Mouse (Mus musculus) kidney, embryonic 14.5 days (tissue): ENCODE measurements around the gene Hikeshi. TPM values are rescaled to one million over a fixed set of nuclear protein-coding genes. Genes with fewer than 3 reads are reported as not detected.

Experiments used
- ATAC-seq: fragments of 200-750 bp; cut with Nextera tagmentation; 2 replicates; pipeline ENCODE4 v1.8.0; 2017; ENCODE audit warnings: moderate number of reproducible peaks, mild to moderate bottlenecking, moderate TSS enrichment, moderate library complexity; ENCODE audit not compliant: low FRiP score, low TSS enrichment
- H3K27ac ChIP-seq: fragments of 300-500 bp; sonication (generic); 2 replicates; pipeline ENCODE4 v1.5.1; 2014; ENCODE audit warnings: low read depth, mild to moderate bottlenecking, low read length, moderate library complexity, mixed read lengths
- H3K27me3 ChIP-seq: fragments of 300-500 bp; sonication (generic); 2 replicates; pipeline ENCODE4 v1.6.1; 2014; ENCODE audit warnings: mild to moderate bottlenecking, low read length; ENCODE audit not compliant: control insufficient read depth, insufficient read depth
- H3K36me3 ChIP-seq: fragments of 300-500 bp; sonication (generic); 2 replicates; pipeline ENCODE4 v1.6.1; 2014; ENCODE audit warnings: low read length, mixed read lengths; ENCODE audit not compliant: control insufficient read depth, insufficient read depth
- H3K4me1 ChIP-seq: fragments of 300-500 bp; sonication (generic); 2 replicates; pipeline ENCODE4 v1.6.1; 2014; ENCODE audit warnings: low read length, mixed read lengths; ENCODE audit not compliant: control insufficient read depth, insufficient read depth
- H3K4me2 ChIP-seq: fragments of 300-500 bp; sonication (generic); replicated peaks from 2 replicates; pipeline ENCODE4 v1.6.1; 2014; ENCODE audit warnings: low read depth, mild to moderate bottlenecking, low read length
- H3K4me3 ChIP-seq: fragments of 300-500 bp; sonication (generic); 2 replicates; pipeline ENCODE4 v1.5.1; 2014; ENCODE audit warnings: mild to moderate bottlenecking, low read length
- H3K9ac ChIP-seq: fragments of 300-500 bp; sonication (generic); 2 replicates; pipeline ENCODE4 v1.6.1; 2014; ENCODE audit warnings: low read depth, mild to moderate bottlenecking, low read length, moderate library complexity
- H3K9me3 ChIP-seq: fragments of 300-500 bp; sonication (generic); 2 replicates; pipeline ENCODE4 v1.6.1; 2016; ENCODE audit warnings: low read length; ENCODE audit not compliant: control insufficient read depth
- WGBS: fragments of 180-500 bp; shearing (Covaris S2); extraction: QIAGEN DNeasy Blood & Tissue Kit; methylation state at CpG from one replicate; pipeline ENCODE4 v1.1.7; 2014; 5-methylcytosine and 5-hydroxymethylcytosine counted together
- polyA plus RNA-seq: library from polyadenylated mRNA; unstranded; fragments of >200 nt; fragmentation: Nextera tagmentation; extraction: Ambion mirVana; gene quantifications from 2 replicates; pipeline ENCODE4 v1.2.1, GENCODE M21; 2014

The Hikeshi gene
- polyA plus RNA-seq = 144 and 154 TPM in 2 replicates

DNA sequence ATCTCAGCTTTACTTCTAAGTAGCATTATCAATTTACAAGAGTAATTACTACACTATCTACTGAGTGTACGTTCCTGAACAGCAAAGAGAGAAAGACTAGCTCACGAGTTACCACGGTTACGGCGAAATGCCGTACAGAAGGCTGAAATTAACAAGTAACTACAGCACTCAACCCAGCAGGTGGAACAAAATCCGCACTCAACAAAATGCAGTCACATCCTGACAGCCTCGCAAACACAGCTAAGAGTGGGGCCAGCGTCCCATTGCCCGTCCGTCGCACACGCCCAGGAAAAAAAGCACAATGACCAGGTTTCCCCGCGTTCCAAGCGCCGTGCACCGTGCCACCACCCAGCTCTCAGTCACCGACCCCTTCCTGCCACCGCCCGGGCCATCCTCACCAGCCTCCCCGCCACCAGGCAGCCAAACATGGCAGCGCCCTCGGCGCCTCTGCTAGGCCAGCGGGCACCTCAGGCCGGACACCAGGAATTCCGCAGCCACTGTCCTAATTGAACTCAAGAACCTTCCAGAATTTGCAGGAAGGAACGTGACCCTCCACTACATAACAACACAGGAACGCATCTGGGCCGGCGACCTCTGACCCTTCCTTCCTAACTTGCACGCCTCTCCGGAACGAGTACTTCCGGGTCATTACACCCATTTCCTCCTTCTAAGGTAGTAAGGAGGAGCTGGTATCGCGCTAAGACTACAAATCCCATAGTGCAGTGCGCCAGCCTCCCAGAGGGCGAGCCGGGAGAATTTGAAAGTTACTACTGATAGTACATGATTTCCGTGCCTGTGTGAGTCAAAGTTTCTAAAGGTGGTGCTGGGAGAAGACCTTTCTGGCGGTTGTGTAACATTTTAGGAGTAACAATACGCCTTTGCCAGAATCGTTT lies at the start of gene Hikeshi:
TSS of gene Hikeshi (minus strand) at position 634 of the 893 bp plus-strand sequence.
- WGBS = under 1% methylated on average over 45 of the region's 45 CpGs
- Histone ChIP-seq H3K27ac (peak within 1 kb of the TSS; percentile 84), H3K4me2 (peak within 1 kb of the TSS; percentile 65), H3K4me1 (peaks cover 8% of the 10 kb centered on the region), H3K9ac (peak within 1 kb of the TSS; percentile 78), H3K36me3 (no peaks in the 10 kb centered on the region), H3K9me3 (no peaks in the 10 kb centered on the region), H3K27me3 (no peaks in the 10 kb centered on the region), H3K4me3 (peak within 1 kb of the TSS; percentile 90)
- peak; percentile 99 for ATAC-seq

DNA sequence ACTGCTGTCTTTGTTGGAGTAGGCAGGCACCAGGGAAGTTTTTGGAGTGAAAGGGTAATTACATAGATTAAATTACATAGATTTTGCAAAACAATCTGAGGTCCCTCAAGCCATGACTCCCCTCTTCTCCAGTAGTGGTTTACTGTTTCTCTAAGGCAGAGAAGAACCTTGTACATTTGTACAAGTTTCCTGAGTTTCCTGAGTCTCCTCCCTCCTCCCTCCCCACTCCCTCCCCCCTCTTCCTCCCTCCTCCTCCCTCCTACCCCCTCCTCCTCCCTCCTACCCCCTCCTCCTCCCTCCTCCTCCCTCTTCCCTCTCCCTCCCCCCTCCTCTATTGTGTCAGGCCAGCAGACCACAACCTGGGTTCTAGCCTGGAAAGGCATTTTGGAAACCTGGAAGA lies 43.4 kb upstream of the Hikeshi start:
- Histone ChIP-seq H3K36me3 (no peaks in the 10 kb centered on the region), H3K9ac (no peak overlapping the region), H3K27ac (no peak overlapping the region; the same call in 1 of the 2 replicates), H3K4me3 (no peak overlapping the region), H3K9me3 (no peaks in the 10 kb centered on the region), H3K27me3 (no peaks in the 10 kb centered on the region), H3K4me2 (no peak overlapping the region), H3K4me1 (no peaks in the 10 kb centered on the region)
- no peak for ATAC-seq

DNA sequence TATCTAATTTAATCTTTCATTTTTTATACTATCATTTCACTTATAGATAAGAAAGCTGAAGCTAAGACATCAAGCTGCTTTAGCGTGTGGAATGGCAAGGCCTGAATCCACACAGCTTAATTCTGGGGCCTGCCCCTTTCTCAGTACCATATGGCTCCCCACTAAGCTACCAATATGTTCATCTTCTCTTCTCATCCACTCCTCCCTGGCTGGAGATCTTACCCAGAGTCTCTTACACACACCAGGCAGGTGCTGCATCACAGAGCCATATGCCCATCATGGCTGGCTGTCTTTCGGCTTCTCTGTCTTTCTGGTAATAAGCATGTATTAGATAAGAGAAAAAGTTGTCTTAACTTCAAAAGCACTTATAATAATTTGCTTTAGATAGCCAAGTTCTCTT lies 42.4 kb upstream of the Hikeshi start:
- no peak overlapping the region for H3K9ac ChIP-seq
- ATAC-seq = no peak
- no peak overlapping the region for H3K4me3 ChIP-seq
- H3K27ac ChIP-seq = no peak overlapping the region
- H3K4me2 ChIP-seq = no peak overlapping the region
- 91% methylated on average over 2 of the region's 2 CpGs for WGBS
- H3K36me3 ChIP-seq = no peaks in the 10 kb centered on the region
- H3K4me1 ChIP-seq = peaks cover 8% of the 10 kb centered on the region; the same call in 1 of the 2 replicates
- H3K9me3 ChIP-seq = no peaks in the 10 kb centered on the region
- no peaks in the 10 kb centered on the region for H3K27me3 ChIP-seq

DNA sequence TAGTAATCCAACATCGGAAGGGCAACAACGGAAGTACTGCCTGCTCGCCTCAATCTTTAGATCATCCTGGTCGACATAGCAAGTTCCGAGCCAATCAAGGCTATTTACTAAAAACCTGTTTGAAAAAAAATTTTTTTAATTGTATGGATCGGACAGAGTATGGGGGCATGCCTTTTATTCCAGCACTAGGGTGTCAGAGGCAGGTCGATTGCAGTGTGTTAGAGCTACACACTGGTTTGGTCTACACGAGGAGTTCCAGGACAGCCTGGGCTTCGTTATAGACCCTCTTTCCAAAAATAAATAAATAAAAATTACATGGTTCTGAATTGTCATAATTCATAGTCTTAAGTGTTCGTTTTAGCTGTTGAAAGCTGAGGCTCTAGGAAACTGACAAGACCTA lies 40.6 kb upstream of the Hikeshi start:
- WGBS = 10% methylated on average over 10 of the region's 10 CpGs
- Histone ChIP-seq H3K9me3 (no peaks in the 10 kb centered on the region), H3K4me1 (peaks cover 9% of the 10 kb centered on the region; the same call in 1 of the 2 replicates), H3K4me3 (peak overlapping the region; percentile 74), H3K27me3 (no peaks in the 10 kb centered on the region), H3K27ac (peak overlapping the region; percentile 100), H3K9ac (peak overlapping the region; percentile 92), H3K36me3 (peaks cover 4% of the 10 kb centered on the region; the same call in 1 of the 2 replicates), H3K4me2 (peak overlapping the region; percentile 49)
- peak; percentile 30; the same call in 1 of the 2 replicates for ATAC-seq

DNA sequence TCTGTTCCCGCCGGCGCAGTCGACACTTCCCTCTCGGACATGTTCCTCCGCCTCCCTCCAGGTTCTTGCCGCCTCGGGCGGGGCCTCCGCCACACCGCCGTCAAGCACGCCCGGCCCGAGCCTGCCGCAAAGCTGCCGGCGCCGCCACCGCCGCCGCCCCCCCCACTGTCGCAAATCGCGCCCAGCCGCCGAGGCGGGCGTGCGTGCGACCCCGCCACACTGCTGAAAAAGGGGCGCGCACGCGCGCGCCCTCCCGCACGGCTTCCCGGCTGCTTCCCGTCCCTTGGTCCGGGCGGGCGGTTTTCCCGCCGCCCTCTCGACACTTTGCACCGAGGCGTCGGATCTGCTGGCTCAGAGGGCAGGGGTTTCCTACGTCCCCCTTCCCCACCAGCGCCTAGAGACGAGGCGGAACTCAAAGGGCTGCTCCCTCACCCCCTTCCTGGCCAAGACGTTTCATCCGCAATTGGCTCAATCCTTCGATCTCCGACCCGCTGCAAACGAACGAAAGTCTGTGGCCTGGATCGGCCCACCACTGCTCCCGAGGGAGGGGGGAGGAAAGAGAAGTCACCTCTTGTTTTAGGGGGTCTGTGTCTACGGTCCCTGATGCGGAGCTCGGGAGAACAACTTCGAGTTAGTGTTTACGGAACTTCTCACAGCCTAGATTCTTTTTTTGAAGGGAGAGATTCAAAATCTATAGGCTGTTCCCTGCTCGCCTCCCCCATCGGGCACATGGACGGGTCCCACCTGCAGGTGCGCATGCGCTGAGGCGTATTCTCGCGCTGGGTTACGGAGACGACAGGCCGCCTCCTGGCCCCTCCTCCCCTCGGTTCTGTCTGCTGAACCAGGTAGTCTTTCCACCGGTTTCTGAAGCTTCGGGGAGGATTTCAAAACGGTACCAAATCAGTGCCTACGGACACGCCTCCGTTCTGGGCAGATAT lies 39.8 kb upstream of the Hikeshi start, which contains the start of gene Eed:
TSS of gene Eed (minus strand) at position 499 of the 938 bp plus-strand sequence.
- H3K9ac ChIP-seq = peak within 1 kb of the TSS; percentile 92
- whole genome bisulfite sequencing = under 1% methylated on average over 85 of the region's 87 CpGs
- H3K4me2 ChIP-seq = peak within 1 kb of the TSS; percentile 49
- peak within 1 kb of the TSS; percentile 100 for H3K27ac ChIP-seq
- H3K4me3 ChIP-seq = peak within 1 kb of the TSS; percentile 74
- H3K36me3 ChIP-seq = peaks cover 10% of the 10 kb centered on the region
- peaks cover 9% of the 10 kb centered on the region; the same call in 1 of the 2 replicates for H3K4me1 ChIP-seq
- H3K27me3 ChIP-seq = no peaks in the 10 kb centered on the region
- ATAC-seq = peak; percentile 89
- no peaks in the 10 kb centered on the region for H3K9me3 ChIP-seq

DNA sequence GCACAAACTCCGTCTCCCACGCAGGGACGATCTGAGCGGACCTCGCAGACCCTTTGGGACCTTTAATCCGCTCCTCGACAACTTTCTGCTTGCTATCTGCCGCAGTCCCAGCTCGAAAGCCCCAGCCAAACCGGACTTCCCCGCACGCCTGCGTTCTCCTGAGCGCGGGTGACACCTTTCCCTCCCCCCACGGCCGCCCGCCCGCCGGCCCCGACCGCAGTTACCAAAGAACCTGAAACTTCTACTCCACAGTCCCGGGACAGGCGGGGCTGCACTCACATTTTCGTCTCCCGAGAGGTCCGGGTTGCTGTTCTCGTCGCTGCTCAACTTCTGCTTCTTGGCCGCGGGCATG lies 39.1 kb upstream of the Hikeshi start:
- Histone ChIP-seq H3K4me1 (peaks cover 9% of the 10 kb centered on the region; the same call in 1 of the 2 replicates), H3K4me2 (peak overlapping the region; percentile 49), H3K36me3 (peaks cover 16% of the 10 kb centered on the region), H3K4me3 (peak overlapping the region; percentile 74), H3K27me3 (no peaks in the 10 kb centered on the region), H3K9me3 (no peaks in the 10 kb centered on the region), H3K9ac (peak overlapping the region; percentile 92), H3K27ac (peak overlapping the region; percentile 100)
- no peak; the same call in 1 of the 2 replicates for ATAC-seq
- WGBS = under 1% methylated on average over 31 of the region's 31 CpGs

DNA sequence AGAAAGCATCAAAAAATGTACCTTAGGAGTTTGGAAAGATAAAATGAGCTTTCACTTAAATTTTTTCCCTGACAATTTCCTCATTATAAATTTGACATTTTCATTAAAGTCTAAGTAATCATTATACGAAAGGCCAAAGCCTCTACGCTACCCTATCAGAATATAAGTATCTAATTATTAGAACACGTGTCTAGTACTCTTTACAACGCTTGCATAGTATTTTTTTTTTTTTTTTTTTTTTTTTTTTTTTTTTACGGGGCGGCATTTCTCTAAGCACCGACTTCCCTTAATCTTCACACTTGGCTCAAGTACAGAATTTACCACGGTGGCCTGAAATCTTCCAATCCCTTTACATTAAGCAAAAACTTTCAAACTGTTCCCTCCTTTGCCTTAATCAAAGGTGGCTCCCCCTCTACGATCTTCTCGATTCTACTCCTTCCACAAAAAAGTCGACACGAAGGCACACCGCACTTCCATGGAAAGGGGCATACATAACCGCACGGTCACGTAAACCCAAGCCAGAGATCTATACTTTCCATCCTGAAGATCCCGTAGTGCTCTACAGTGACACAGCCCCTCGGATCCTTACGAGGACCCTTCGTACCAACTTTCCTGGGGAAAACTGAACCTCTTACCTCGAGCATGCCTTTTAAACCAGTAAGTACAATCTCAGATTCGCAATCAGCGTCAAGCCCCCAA lies 38.6 kb upstream of the Hikeshi start:
- H3K36me3 ChIP-seq = peaks cover 19% of the 10 kb centered on the region
- WGBS = 4% methylated on average over 23 of the region's 23 CpGs
- H3K27ac ChIP-seq = peak overlapping the region; percentile 100
- no peaks in the 10 kb centered on the region for H3K9me3 ChIP-seq
- H3K4me1 ChIP-seq = peaks cover 9% of the 10 kb centered on the region; the same call in 1 of the 2 replicates
- H3K27me3 ChIP-seq = no peaks in the 10 kb centered on the region
- ATAC-seq = no peak
- H3K4me3 ChIP-seq = peak overlapping the region; percentile 74
- peak overlapping the region; percentile 92 for H3K9ac ChIP-seq
- peak overlapping the region; percentile 49 for H3K4me2 ChIP-seq

DNA sequence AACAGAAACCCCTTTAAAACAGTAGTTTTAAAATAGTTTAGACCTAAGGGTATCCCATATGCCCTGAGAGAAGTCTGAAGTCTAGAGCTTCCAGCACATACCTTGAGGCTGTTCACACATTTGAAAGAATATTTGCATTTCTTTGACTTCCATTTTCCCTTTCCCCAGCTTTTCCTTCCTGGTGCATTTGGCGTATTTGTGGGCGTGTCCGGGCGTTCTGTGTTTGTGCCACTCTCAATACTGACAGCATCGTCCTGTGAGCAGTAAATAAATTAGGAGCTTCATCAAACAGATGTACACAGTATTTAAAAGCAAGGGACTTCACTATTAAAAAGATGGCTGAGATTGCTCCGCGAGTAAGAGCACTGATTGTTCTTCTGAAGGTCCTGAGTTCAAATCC lies 35.8 kb upstream of the Hikeshi start:
- Histone ChIP-seq H3K27me3 (no peaks in the 10 kb centered on the region), H3K4me3 (no peak overlapping the region), H3K4me2 (no peak overlapping the region), H3K4me1 (peaks cover 9% of the 10 kb centered on the region; the same call in 1 of the 2 replicates), H3K9me3 (no peaks in the 10 kb centered on the region), H3K27ac (no peak overlapping the region), H3K36me3 (peaks cover 40% of the 10 kb centered on the region), H3K9ac (no peak overlapping the region)
- WGBS = 95% methylated on average over 7 of the region's 7 CpGs
- no peak for ATAC-seq
